Mouse (Mus musculus) kidney, embryonic 15.5 days (tissue): ENCODE results near the gene T. TPM values are rescaled to one million over a fixed set of nuclear protein-coding genes. Genes with fewer than 3 reads are reported as not detected.

ENCODE experiments used
- ATAC-seq: fragments of 200-750 bp; cut with Nextera tagmentation; replicated peaks from 2 replicates; pipeline ENCODE4 v1.8.0; 2017; ENCODE audit warnings: moderate TSS enrichment; ENCODE audit not compliant: low FRiP score
- H3K27ac ChIP-seq: fragments of 300-500 bp; sonication (generic); 2 replicates; pipeline ENCODE4 v1.5.1; 2015; ENCODE audit warnings: mild to moderate bottlenecking, inconsistent platforms
- H3K27me3 ChIP-seq: fragments of 300-500 bp; sonication (generic); 2 replicates; pipeline ENCODE4 v1.6.1; 2015; ENCODE audit warnings: inconsistent platforms
- H3K36me3 ChIP-seq: fragments of 300-500 bp; sonication (generic); 2 replicates; pipeline ENCODE4 v1.6.1; 2015; ENCODE audit warnings: inconsistent platforms
- H3K4me1 ChIP-seq: fragments of 300-500 bp; sonication (generic); 2 replicates; pipeline ENCODE4 v1.6.1; 2015; ENCODE audit warnings: inconsistent platforms
- H3K4me2 ChIP-seq: fragments of 300-500 bp; sonication (generic); 2 replicates; pipeline ENCODE4 v1.6.1; 2015; ENCODE audit warnings: moderate library complexity, mild to moderate bottlenecking, inconsistent platforms
- H3K4me3 ChIP-seq: fragments of 300-500 bp; sonication (generic); replicated peaks from 2 replicates; pipeline ENCODE4 v1.5.1; 2015; ENCODE audit warnings: mild to moderate bottlenecking, inconsistent platforms
- H3K9ac ChIP-seq: fragments of 300-500 bp; sonication (generic); 2 replicates; pipeline ENCODE4 v1.6.1; 2015; ENCODE audit warnings: mild to moderate bottlenecking, inconsistent platforms
- H3K9me3 ChIP-seq: fragments of 300-500 bp; sonication (generic); replicated peaks from 2 replicates; pipeline ENCODE4 v1.6.1; 2016; ENCODE audit warnings: inconsistent platforms
- WGBS: fragments of 180-500 bp; shearing (Covaris S2); methylation state at CpG from one replicate; pipeline ENCODE4 v1.1.7; 2015; ENCODE audit warnings: mixed read lengths; 5-methylcytosine and 5-hydroxymethylcytosine counted together
- polyA plus RNA-seq: library from polyadenylated mRNA; unstranded; fragments of >200 nt; fragmentation: Nextera tagmentation; extraction: Ambion mirVana; gene quantifications from 2 replicates; pipeline ENCODE4 v1.2.1, GENCODE M21; 2015

The T gene
- polyA plus RNA-seq, 1 experiment from 2014 or later: 0.42 TPM

- 24% methylated on average over 9 of the region's 9 CpGs for WGBS
- no peak overlapping the region for H3K27ac ChIP-seq
- H3K27me3 ChIP-seq: no peaks in the 10 kb centered on the region
- H3K36me3 ChIP-seq: no peaks in the 10 kb centered on the region
- peak overlapping the region; percentile 12; the same call in 1 of the 2 replicates for H3K4me2 ChIP-seq
- H3K4me3 ChIP-seq: no peak overlapping the region
- ATAC-seq: peak; percentile 58; the same call in 1 of the 2 replicates
- H3K9ac ChIP-seq: no peak overlapping the region
- no peaks in the 10 kb centered on the region for H3K9me3 ChIP-seq
- peaks cover 10% of the 10 kb centered on the region for H3K4me1 ChIP-seq
Observed at GRCm38 (mm10) chr17:8479493-8480128, 45.4 kb downstream of the T start.

GRCm38 (mm10) chr17:8481797-8482196 lies 47.6 kb downstream of the T start:
- no peak overlapping the region for H3K4me2 ChIP-seq
- WGBS: 55% methylated on average over 10 of the region's 10 CpGs
- H3K36me3 ChIP-seq: no peaks in the 10 kb centered on the region
- H3K27ac ChIP-seq: no peak overlapping the region
- H3K9me3 ChIP-seq: no peaks in the 10 kb centered on the region
- 0 out of 2 replicates have a peak, but pooled peaks cover 3% of the 10 kb centered on the region for H3K27me3 ChIP-seq
- no peak overlapping the region for H3K9ac ChIP-seq
- peaks cover 10% of the 10 kb centered on the region for H3K4me1 ChIP-seq
- H3K4me3 ChIP-seq: no peak overlapping the region
- ATAC-seq: no peak

GRCm38 (mm10) chr17:8482876-8483275 lies 48.7 kb downstream of the T start:
- Histone ChIP-seq H3K9ac (no peak overlapping the region), H3K27me3 (0 out of 2 replicates have a peak, but pooled peaks cover 3% of the 10 kb centered on the region), H3K4me1 (peaks cover 13% of the 10 kb centered on the region), H3K4me2 (no peak overlapping the region), H3K4me3 (no peak overlapping the region), H3K36me3 (no peaks in the 10 kb centered on the region), H3K9me3 (no peaks in the 10 kb centered on the region), H3K27ac (no peak overlapping the region)
- no peak for ATAC-seq
- 71% methylated on average over 7 of the region's 7 CpGs for WGBS

GRCm38 (mm10) chr17:8484246-8484645 lies 50.0 kb downstream of the T start:
- no peak overlapping the region for H3K9ac ChIP-seq
- WGBS: 33% methylated on average over 3 of the region's 3 CpGs
- 0 out of 2 replicates have a peak, but pooled peaks cover 3% of the 10 kb centered on the region for H3K27me3 ChIP-seq
- H3K27ac ChIP-seq: no peak overlapping the region
- H3K4me1 ChIP-seq: peaks cover 14% of the 10 kb centered on the region
- no peaks in the 10 kb centered on the region for H3K36me3 ChIP-seq
- H3K4me3 ChIP-seq: no peak overlapping the region
- H3K9me3 ChIP-seq: no peaks in the 10 kb centered on the region
- no peak overlapping the region for H3K4me2 ChIP-seq
- ATAC-seq: no peak

GRCm38 (mm10) chr17:8485146-8485545 lies 50.9 kb downstream of the T start:
- Histone ChIP-seq H3K9me3 (no peaks in the 10 kb centered on the region), H3K4me2 (no peak overlapping the region), H3K9ac (no peak overlapping the region), H3K27ac (no peak overlapping the region), H3K27me3 (0 out of 2 replicates have a peak, but pooled peaks cover 3% of the 10 kb centered on the region), H3K36me3 (no peaks in the 10 kb centered on the region), H3K4me1 (peaks cover 9% of the 10 kb centered on the region), H3K4me3 (no peak overlapping the region)
- ATAC-seq: no peak

GRCm38 (mm10) chr17:8487824-8488223 lies 53.6 kb downstream of the T start:
- H3K9me3 ChIP-seq: no peaks in the 10 kb centered on the region
- H3K36me3 ChIP-seq: no peaks in the 10 kb centered on the region
- ATAC-seq: 0 out of 2 replicates have a peak, but pooled peaks have one; percentile 33
- H3K4me2 ChIP-seq: peak overlapping the region; percentile 26; the same call in 1 of the 2 replicates
- no peak overlapping the region for H3K27ac ChIP-seq
- 0 out of 2 replicates have a peak overlapping the region, but pooled peaks have one; percentile 3 for H3K4me3 ChIP-seq
- H3K9ac ChIP-seq: no peak overlapping the region
- WGBS: 42% methylated on average over 12 of the region's 12 CpGs
- H3K27me3 ChIP-seq: 0 out of 2 replicates have a peak, but pooled peaks cover 3% of the 10 kb centered on the region
- H3K4me1 ChIP-seq: 0 out of 2 replicates have a peak, but pooled peaks cover 4% of the 10 kb centered on the region

- Histone ChIP-seq H3K9me3 (no peaks in the 10 kb centered on the region), H3K27me3 (no peaks in the 10 kb centered on the region), H3K4me3 (no peak overlapping the region), H3K4me2 (no peak overlapping the region), H3K9ac (no peak overlapping the region), H3K4me1 (0 out of 2 replicates have a peak, but pooled peaks cover 4% of the 10 kb centered on the region), H3K36me3 (no peaks in the 10 kb centered on the region), H3K27ac (no peak overlapping the region)
- WGBS: 84% methylated on average over 5 of the region's 5 CpGs
- no peak for ATAC-seq
Observed at GRCm38 (mm10) chr17:8490971-8491370, 56.7 kb downstream of the T start.

Other genes starting within 250 kb of the T start
- gene Ccr6, start 198.4 kb upstream of the T start, polyA plus RNA-seq: not detected in 2 replicates
- 165 and 179 TPM in 2 replicates for gene Mpc1, start 151.5 kb upstream of the T start, polyA plus RNA-seq
- 77.8 and 81.4 TPM in 2 replicates for gene Sft2d1, start 123.3 kb upstream of the T start, polyA plus RNA-seq
- gene Prr18, start 97.0 kb upstream of the T start, polyA plus RNA-seq: 0.30 and 0.42 TPM in 2 replicates
- 0.26 and 0.66 TPM in 2 replicates for gene T2, start 78.4 kb upstream of the T start, polyA plus RNA-seq
- gene Pde10a, start 90.9 kb downstream of the T start, polyA plus RNA-seq: 2.2 and 2.3 TPM in 2 replicates
- gene Gm17087, start 132.5 kb downstream of the T start, polyA plus RNA-seq: not detected in 2 replicates